Mouse (Mus musculus): ENCODE measurements around the gene Tmbim1. TPM values are rescaled to one million over a fixed set of nuclear protein-coding genes. Genes with fewer than 3 reads are reported as not detected.

The Tmbim1 gene
- polyA plus RNA-seq, 1 experiment from 2014 or later, result 10.5 TPM

DNA sequence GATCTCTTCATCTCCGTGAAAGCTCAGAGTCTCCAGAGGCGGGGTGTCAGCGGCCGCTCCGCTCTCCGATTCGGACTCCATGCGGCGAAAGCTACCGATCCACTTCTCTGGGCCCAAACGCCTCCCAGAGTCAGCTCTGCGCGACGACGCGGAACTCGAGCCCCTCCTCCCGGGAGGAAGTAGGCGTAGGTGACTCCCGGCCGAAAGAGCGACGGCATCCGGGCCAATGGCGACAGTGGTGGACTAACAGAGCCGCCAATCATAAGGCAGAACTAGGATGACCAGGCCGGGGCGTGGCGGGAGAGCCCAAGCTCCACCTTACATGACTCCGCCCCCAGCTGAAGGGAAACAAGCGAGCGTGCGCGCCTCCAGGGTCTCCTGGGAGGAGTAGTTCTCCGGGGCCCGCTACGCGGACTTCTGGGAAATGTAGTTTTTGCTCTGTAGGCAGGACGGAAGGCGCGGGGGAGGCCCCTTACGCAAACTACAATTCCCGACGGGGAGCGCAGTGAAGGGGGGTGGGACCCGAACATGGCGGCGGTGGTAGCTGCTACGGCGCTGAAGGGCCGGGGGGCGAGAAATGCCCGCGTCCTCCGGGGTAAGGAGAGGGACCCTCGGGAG is 20.8 kb downstream of the Tmbim1 start, which contains the start of the genes Aamp and Pnkd:
Gene Aamp (minus strand): TSS at position 196 of the 618 bp plus-strand sequence.
Gene Pnkd (plus strand): TSS at position 388 of the 618 bp plus-strand sequence.
- Histone ChIP-seq H3K4me2 (ENCODE audit: low read depth, low read length) (peak within 1 kb of the TSS; percentile 67), H3K27me3 (ENCODE audit: control insufficient read depth, insufficient read depth, low read length) (no peaks in the 10 kb centered on the region), H3K9ac (replicated peaks; ENCODE audit: low read length) (peak within 1 kb of the TSS; percentile 76), H3K9me3 (replicated peaks; ENCODE audit: control insufficient read depth, low read length) (no peaks in the 10 kb centered on the region), H3K4me3 (ENCODE audit: low read depth, low read length) (peak within 1 kb of the TSS; percentile 72), H3K27ac (replicated peaks; ENCODE audit: low read depth, low read length) (0 out of 2 replicates have a peak within 1 kb of the TSS, but pooled peaks have one; percentile 5), H3K4me1 (ENCODE audit: control insufficient read depth, insufficient read depth, low read length) (peaks cover 3% of the 10 kb centered on the region; the same call in 1 of the 2 replicates), H3K36me3 (replicated peaks; ENCODE audit: control insufficient read depth, insufficient read depth, low read depth, low read length) (peaks cover 15% of the 10 kb centered on the region)
- WGBS, result under 1% methylated on average over 56 of the region's 56 CpGs
- DNase-seq (ENCODE audit: low spot score), result peak; percentile 100
- peak; percentile 97 for ATAC-seq (replicated peaks; ENCODE audit: insufficient number of reproducible peaks, low FRiP score, low TSS enrichment, low read depth)

DNA sequence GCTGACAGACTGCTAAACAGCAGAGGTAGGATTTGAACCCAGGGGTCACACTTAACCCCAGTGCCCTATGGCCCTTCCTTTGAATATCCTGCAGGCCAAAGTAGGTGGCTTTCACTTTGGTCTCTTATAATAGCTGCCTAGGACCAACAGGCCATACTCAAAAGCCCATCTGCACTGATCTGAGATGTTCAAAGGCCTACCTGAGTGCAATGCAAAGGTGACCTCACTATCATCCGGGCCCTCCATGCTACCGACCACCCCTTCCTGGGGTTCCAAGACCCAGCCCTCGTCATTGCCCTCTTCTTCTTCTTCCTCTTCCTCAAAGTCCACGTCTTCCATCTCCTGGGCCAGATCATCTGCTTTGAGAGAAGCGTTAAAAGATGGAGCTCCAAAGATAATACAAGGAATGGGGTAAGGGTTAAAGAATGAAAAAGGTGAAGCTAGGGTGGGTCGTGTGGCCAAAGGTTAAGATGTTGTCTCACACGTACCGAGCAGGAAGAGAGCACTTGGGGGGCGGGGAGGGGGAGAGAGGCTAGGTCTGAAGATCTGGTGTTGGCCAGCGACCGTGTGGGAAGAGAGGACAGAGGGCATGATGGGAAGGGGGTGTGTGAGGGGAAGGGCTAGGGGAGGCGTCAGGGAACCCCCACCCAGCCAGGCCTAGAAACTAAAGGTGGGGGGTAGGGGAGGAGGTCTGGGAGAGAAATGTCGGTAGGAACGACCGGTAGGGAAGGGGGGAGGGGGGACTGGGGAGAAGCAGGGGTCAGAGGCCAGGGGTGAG is 21.5 kb downstream of the Tmbim1 start:
- Histone ChIP-seq H3K27ac (replicated peaks; ENCODE audit: low read depth, low read length) (no peak overlapping the region), H3K27me3 (ENCODE audit: control insufficient read depth, insufficient read depth, low read length) (no peaks in the 10 kb centered on the region), H3K36me3 (replicated peaks; ENCODE audit: control insufficient read depth, insufficient read depth, low read depth, low read length) (peaks cover 15% of the 10 kb centered on the region), H3K4me1 (ENCODE audit: control insufficient read depth, insufficient read depth, low read length) (peaks cover 3% of the 10 kb centered on the region; the same call in 1 of the 2 replicates), H3K9me3 (replicated peaks; ENCODE audit: control insufficient read depth, low read length) (no peaks in the 10 kb centered on the region), H3K4me2 (ENCODE audit: low read depth, low read length) (peak overlapping the region; percentile 67), H3K4me3 (ENCODE audit: low read depth, low read length) (peak overlapping the region; percentile 72), H3K9ac (replicated peaks; ENCODE audit: low read length) (peak overlapping the region; percentile 76)
- peak; percentile 63 for DNase-seq (ENCODE audit: low spot score)
- WGBS, result 13% methylated on average over 15 of the region's 15 CpGs
- peak; percentile 27 for ATAC-seq (replicated peaks; ENCODE audit: insufficient number of reproducible peaks, low FRiP score, low TSS enrichment, low read depth)

DNA sequence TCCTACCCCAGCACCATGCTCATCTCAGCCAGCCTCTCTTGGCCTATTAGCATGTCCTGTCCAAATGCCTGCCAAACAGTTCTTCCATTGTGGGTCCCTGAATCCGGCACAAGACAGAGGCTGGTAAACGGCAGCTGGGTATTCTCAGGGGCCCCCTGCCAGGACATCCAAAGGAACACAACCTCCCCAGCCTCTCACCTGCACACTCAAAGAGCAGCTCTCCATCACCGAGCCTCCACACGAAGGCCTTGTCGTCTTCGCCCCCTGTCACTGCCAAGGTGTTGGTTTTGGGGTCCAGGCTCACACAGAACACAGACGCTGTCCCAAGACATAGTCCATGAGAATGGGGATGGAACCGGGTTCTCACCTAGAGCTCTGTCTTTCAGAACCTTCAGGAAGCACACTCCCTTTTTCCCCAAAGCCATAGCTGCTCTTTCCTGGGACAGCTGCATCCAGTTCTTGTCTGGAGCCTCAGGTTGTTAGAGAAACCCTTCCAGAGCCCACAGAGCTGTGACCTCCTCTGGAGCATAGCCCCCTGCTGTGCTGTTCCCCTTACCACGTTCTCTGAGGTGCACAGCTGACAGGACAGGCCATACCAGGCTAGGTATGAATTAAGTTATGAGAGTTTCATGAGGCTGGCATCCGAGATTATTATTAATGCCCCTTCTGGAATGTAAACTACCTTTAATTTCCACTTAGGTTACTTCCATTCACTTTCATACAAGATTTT is 22.4 kb downstream of the Tmbim1 start:
- ATAC-seq (replicated peaks; ENCODE audit: insufficient number of reproducible peaks, low FRiP score, low TSS enrichment, low read depth) (no peak), DNase-seq (ENCODE audit: low spot score) (no peak)
- Histone ChIP-seq H3K36me3 (replicated peaks; ENCODE audit: control insufficient read depth, insufficient read depth, low read depth, low read length) (peaks cover 15% of the 10 kb centered on the region), H3K4me3 (ENCODE audit: low read depth, low read length) (no peak overlapping the region), H3K27me3 (ENCODE audit: control insufficient read depth, insufficient read depth, low read length) (no peaks in the 10 kb centered on the region), H3K9ac (replicated peaks; ENCODE audit: low read length) (no peak overlapping the region), H3K9me3 (replicated peaks; ENCODE audit: control insufficient read depth, low read length) (no peaks in the 10 kb centered on the region), H3K4me2 (ENCODE audit: low read depth, low read length) (no peak overlapping the region), H3K27ac (replicated peaks; ENCODE audit: low read depth, low read length) (no peak overlapping the region), H3K4me1 (ENCODE audit: control insufficient read depth, insufficient read depth, low read length) (peaks cover 3% of the 10 kb centered on the region; the same call in 1 of the 2 replicates)
- WGBS, result 86% methylated on average over 10 of the region's 10 CpGs

DNA sequence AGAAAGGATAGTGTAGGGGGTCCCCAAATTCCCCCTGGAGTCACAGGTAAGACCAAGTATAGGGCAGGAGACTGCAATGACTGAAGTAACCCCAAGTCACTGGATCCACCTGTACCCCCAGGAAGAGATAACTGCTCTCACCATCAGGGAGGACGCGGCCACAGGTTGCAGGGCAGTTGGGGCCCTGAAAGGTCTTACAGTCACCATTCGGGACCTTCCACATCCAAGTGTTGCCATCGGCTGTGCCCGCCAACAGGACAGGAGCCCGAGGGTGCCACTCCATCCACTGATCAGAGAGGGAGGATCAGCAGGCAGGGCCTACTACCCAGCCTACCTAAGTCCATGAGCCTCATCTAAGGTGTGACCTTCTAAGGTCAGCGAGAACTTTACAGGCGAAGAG is 23.5 kb downstream of the Tmbim1 start:
- Histone ChIP-seq H3K9ac (replicated peaks; ENCODE audit: low read length) (no peak overlapping the region), H3K9me3 (replicated peaks; ENCODE audit: control insufficient read depth, low read length) (no peaks in the 10 kb centered on the region), H3K4me2 (ENCODE audit: low read depth, low read length) (no peak overlapping the region), H3K27me3 (ENCODE audit: control insufficient read depth, insufficient read depth, low read length) (no peaks in the 10 kb centered on the region), H3K36me3 (replicated peaks; ENCODE audit: control insufficient read depth, insufficient read depth, low read depth, low read length) (peaks cover 15% of the 10 kb centered on the region), H3K4me1 (ENCODE audit: control insufficient read depth, insufficient read depth, low read length) (peaks cover 3% of the 10 kb centered on the region; the same call in 1 of the 2 replicates), H3K4me3 (ENCODE audit: low read depth, low read length) (no peak overlapping the region), H3K27ac (replicated peaks; ENCODE audit: low read depth, low read length) (no peak overlapping the region)
- WGBS, result 98% methylated on average over 8 of the region's 8 CpGs
- DNase-seq (ENCODE audit: low spot score), result no peak
- no peak for ATAC-seq (replicated peaks; ENCODE audit: insufficient number of reproducible peaks, low FRiP score, low TSS enrichment, low read depth)

DNA sequence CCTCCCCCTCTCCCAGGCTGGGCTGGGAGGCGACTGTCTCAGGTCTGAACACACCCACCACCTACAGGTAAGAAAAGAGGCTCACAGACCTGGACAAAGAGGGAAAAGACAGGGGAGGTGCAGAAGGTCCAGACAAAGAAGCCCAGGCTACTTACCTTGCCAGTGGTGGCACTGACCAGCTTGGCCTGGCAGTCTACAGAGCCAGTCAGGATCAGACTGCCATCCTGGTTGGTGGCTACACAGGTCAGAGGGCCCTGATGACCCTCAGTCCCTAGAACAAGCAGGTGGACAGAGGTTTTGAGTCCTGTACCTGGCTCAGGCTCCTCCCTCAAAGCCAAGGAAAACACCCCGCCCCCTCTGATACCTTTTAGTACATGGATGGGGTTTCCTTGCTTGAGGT is 24.1 kb downstream of the Tmbim1 start:
- H3K9me3 ChIP-seq (replicated peaks; ENCODE audit: control insufficient read depth, low read length), result no peaks in the 10 kb centered on the region
- no peak overlapping the region for H3K27ac ChIP-seq (replicated peaks; ENCODE audit: low read depth, low read length)
- peaks cover 3% of the 10 kb centered on the region; the same call in 1 of the 2 replicates for H3K4me1 ChIP-seq (ENCODE audit: control insufficient read depth, insufficient read depth, low read length)
- ATAC-seq (replicated peaks; ENCODE audit: insufficient number of reproducible peaks, low FRiP score, low TSS enrichment, low read depth), result no peak
- no peaks in the 10 kb centered on the region for H3K27me3 ChIP-seq (ENCODE audit: control insufficient read depth, insufficient read depth, low read length)
- peaks cover 15% of the 10 kb centered on the region for H3K36me3 ChIP-seq (replicated peaks; ENCODE audit: control insufficient read depth, insufficient read depth, low read depth, low read length)
- DNase-seq (ENCODE audit: low spot score), result no peak
- H3K4me2 ChIP-seq (ENCODE audit: low read depth, low read length), result no peak overlapping the region
- H3K9ac ChIP-seq (replicated peaks; ENCODE audit: low read length), result no peak overlapping the region
- 96% methylated on average over 2 of the region's 2 CpGs for WGBS
- no peak overlapping the region for H3K4me3 ChIP-seq (ENCODE audit: low read depth, low read length)

DNA sequence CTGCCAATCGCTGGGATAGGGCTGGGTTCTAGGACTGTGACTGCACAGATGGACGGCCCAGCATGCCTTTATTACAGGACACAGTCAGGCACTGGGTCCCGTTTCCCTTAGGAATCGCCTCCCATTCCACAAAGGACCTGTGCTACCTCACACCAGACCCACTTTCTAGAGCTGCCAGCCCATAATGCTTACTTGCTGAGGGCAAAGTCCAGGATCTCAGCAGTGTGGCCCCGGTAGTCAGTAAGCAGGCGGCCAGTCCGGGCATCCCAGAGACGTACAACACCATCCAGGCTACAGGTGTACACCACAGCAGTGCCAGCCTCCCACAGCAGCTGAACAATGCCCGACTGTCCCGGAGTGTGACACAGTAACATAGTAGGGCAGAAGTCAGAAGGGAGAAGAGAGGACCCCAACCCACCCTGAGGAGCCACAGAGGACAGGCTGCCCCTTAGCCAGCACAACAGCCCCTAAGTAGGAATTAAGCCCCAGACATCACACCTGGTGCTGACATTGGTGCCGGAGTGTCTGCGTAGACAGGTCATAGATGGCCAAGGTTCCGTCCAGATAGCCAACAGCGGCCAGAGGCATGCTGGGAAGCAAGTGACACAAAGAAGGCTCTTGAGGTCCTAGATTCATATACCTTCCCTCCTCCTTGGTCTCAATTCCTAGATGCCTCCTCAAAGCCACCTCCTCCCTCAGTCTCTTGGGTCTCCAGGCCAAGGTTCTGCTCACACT is 24.7 kb downstream of the Tmbim1 start:
- Histone ChIP-seq H3K4me1 (ENCODE audit: control insufficient read depth, insufficient read depth, low read length) (peaks cover 3% of the 10 kb centered on the region; the same call in 1 of the 2 replicates), H3K4me2 (ENCODE audit: low read depth, low read length) (no peak overlapping the region), H3K27me3 (ENCODE audit: control insufficient read depth, insufficient read depth, low read length) (no peaks in the 10 kb centered on the region), H3K27ac (replicated peaks; ENCODE audit: low read depth, low read length) (no peak overlapping the region), H3K9ac (replicated peaks; ENCODE audit: low read length) (no peak overlapping the region), H3K36me3 (replicated peaks; ENCODE audit: control insufficient read depth, insufficient read depth, low read depth, low read length) (peaks cover 15% of the 10 kb centered on the region), H3K4me3 (ENCODE audit: low read depth, low read length) (no peak overlapping the region), H3K9me3 (replicated peaks; ENCODE audit: control insufficient read depth, low read length) (no peaks in the 10 kb centered on the region)
- DNase-seq (ENCODE audit: low spot score) (no peak), ATAC-seq (replicated peaks; ENCODE audit: insufficient number of reproducible peaks, low FRiP score, low TSS enrichment, low read depth) (no peak)
- 90% methylated on average over 14 of the region's 14 CpGs for WGBS

DNA sequence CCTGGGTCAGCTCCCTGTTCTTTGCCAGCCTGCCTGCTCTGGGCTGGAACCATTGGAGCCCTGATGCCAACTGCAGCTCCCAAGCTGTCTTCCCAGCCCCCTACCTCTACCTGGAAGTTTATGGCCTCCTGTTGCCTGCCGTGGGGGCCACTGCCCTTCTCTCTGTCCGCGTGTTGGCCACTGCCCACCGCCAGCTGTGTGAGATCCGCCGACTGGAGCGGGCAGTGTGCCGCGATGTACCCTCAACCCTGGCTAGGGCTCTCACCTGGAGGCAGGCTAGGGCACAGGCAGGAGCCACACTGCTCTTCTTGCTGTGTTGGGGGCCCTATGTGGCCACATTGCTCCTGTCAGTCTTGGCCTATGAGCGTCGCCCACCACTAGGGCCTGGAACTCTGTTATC is 26.4 kb downstream of the Tmbim1 start:
- 88% methylated on average over 11 of the region's 11 CpGs for WGBS
- DNase-seq (ENCODE audit: low spot score) (no peak), ATAC-seq (replicated peaks; ENCODE audit: insufficient number of reproducible peaks, low FRiP score, low TSS enrichment, low read depth) (no peak)
- H3K27ac ChIP-seq (replicated peaks; ENCODE audit: low read depth, low read length), result no peak overlapping the region
- H3K4me1 ChIP-seq (ENCODE audit: control insufficient read depth, insufficient read depth, low read length), result no peaks in the 10 kb centered on the region; the same call in 1 of the 2 replicates
- H3K4me2 ChIP-seq (ENCODE audit: low read depth, low read length), result no peak overlapping the region
- no peaks in the 10 kb centered on the region for H3K27me3 ChIP-seq (ENCODE audit: control insufficient read depth, insufficient read depth, low read length)
- no peaks in the 10 kb centered on the region for H3K9me3 ChIP-seq (replicated peaks; ENCODE audit: control insufficient read depth, low read length)
- no peak overlapping the region for H3K9ac ChIP-seq (replicated peaks; ENCODE audit: low read length)
- H3K36me3 ChIP-seq (replicated peaks; ENCODE audit: control insufficient read depth, insufficient read depth, low read depth, low read length), result peaks cover 15% of the 10 kb centered on the region
- no peak overlapping the region for H3K4me3 ChIP-seq (ENCODE audit: low read depth, low read length)
